Mouse (Mus musculus): Measurements from ENCODE around the gene Yipf6.
A peak's percentile ranks its signal among the peaks of the same experiment; 100 is the strongest.
"Not testable (repeated sequence)": the region's sequence is repeated elsewhere in the genome, so short reads cannot be mapped to it uniquely, and the experiment has no call there.

Gene Yipf6

DNA sequence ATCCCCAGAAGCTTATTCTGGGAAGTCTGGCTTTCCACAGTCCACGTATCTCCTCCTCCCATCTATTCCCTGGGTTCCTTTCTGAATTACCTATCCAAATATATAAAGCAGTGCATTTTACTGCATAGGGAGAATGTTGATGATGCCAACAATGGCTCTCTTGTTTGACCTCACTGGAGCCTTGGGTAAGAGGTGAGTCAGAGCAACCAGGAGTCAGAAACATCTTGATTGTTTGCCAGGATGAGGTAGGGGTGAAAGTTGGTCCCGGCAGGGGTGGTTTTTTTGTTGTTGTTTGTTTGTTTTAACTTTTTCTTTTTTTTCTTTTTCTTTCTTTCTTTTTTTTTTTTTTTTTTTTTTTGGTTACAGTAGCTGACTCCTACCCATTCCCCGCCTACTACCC, at the start of gene Yipf6:
Gene Yipf6, plus strand, starts transcription at position 216 of the 400 bp plus-strand sequence.
- no peak for DNase-seq

DNA sequence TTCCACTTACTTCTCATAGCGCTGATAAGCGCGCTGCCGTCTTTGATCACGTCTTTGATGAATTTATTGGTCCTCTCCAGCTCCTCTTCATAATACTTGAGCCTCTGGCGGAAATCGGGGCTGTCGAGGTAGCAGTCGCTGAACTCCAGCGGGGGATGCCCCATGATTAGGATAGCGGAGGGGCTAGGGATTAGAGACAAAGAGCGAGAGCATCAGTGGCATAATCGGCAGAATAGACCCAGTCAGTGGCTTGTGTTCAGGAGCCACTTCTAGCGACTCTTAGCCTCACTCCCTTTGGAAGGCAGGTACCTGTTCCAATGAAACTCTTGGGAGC, 46.1 kb upstream of the Yipf6 start:
- no peak for DNase-seq

DNA sequence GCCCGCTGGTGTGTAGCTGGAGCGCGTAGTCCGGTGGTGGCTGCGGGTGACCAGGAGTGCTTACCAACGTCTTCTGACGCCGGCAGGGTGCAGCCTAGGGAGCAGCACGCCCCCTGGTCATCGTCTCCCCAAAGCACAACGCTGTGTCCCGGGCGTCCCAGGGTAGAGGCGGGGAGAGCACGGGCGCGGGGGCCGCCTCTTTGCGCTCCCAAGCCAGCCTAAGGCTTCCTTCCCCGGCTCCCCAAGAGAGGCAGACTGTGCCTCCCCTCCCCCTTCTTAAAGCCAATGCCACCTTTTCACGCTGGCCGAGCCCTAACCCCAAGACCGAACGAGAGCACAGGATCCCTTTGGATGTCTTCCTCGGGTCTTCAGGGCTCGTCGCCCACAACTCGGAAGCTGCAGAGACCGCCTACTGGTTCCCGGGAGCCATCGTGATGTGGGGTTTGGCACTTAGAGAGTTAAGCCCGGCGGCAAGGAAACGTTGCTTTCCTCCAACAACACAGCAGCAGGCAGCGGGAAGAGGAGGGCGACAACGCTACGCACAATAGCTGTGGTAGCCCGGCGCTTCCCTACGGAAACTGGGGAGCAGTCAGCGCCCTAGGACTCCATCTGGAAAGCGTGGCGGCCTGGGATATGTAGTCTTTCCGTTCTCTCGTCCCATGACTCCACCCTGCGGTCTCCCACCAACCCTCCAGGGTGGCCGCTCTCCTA, 45.6 kb upstream of the Yipf6 start, which contains the start of gene Ophn1:
Gene Ophn1, minus strand, starts transcription at position 620 of the 711 bp plus-strand sequence.
- DNase-seq = peak in 1 of 2 experiments; percentile 2

DNA sequence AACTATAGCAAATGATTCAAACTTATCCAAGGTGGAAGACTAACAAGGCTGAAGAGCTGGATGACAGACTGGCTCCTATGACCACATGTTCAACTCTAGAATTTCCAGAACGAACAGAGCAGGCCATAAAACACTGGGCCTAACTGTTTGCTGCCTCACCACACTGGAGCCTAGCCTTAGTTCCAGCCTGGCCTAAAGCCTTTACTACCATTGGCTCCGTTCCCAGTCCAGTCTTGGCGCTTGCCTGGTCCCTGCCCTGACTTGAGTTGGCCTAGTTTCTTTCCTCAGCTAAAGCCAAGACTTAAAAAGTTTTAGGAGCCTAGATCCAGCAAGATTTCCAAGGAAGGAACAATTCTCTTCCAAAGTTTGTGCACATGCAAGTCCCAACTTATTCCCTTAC, 37.8 kb upstream of the Yipf6 start:
- no peak for DNase-seq

DNA sequence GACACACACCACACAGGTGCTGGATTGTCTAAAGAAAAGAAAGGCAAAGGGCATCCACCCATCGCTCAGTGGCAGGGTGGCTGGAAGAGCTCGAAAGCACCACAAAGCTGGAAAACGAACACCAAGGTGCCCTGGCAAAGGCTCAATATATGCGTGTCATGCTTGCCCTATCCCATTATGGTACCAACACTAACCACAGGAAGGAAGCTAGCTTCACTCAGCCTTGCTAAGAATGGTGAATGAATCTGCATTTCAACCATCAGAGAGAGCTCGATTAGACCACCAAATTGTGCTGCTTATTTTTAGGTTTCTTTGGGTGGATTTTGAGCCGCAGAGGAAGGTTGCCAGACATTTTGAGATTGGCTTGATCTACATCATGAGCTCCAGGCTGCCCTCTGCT, 31.9 kb upstream of the Yipf6 start:
- no peak for DNase-seq

DNA sequence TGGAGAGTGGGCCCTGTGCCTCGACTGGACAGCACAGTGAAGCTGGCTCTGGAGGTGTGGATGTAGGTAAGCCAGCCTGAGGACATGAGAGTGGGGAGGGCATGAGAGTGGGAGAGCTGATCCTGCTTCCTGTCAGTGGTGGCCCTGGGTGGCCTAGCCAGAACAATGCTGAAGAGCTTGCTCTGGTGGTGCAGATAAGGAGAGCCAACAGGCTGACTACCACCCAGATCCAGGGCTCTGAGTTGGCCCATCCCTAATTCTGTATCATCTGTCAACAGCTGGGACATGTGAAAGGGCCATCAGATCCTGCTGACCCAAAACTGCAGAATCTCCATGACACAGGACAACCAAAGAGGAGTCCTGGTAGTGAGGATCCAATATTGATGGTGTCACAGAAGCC, 27.2 kb upstream of the Yipf6 start:
- no peak for DNase-seq

DNA sequence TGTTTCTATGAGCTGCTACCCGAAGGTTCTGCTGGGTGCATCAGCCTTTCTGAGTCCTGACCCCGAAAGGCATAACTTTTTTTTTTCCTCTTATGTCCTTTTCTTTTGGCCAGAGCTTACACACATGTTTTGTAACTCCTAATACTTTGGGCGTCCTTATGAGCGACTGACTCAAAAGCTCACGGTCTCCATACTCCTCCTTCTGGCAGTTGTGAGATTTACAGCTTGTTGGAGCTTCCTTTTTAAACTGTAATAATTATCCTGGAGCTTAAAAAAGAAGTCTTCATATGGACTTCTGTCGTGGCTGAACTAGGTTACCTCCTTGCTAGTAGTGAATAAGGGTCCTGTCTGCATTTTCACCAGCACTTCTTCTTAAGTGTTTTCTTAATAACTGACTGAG, 16.7 kb upstream of the Yipf6 start:
- no peak for DNase-seq

DNA sequence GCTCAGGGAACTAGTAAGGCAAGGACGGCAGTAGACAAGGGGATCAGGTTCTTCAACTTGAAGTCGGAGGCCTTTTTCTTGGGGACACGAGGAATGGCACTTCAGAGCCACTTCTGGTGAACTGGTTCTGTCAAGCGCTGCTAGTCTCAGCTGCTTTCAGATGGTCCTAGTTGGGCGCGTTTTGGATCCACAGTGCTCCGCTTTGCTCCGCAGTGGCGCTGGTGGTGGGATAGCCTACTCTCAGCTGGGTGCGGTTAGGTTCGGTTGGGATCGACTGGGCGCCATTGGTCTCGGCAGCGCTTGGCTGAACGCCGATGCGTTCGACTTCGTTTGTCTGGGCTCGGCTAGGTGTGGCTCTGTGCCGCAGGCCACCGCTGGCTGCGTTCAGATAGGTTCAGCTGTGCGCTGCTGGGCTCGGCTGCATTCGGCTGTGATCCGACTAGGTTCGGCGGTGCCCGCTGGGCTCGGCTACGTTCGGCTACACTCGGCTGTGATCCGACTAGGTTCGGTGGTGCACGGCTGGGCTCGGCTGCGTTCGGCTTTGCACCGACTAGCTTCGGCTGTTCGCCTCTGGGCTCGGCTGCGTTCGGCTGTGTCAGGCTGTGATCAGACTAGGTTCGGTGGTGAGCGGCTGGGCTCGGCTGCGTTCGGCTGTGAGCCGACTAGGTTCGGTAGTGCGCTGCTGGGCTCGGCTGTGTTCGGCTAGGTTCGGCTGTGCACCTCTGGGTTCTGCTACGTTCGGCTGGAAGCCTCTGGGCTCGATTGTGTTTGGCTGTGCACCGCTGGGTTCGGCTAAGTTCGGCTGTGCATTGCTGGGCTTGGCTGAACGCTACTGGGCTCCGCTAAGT, 815 bp downstream of the Yipf6 start:
- peak; percentile 87 to 88 for DNase-seq

DNA sequence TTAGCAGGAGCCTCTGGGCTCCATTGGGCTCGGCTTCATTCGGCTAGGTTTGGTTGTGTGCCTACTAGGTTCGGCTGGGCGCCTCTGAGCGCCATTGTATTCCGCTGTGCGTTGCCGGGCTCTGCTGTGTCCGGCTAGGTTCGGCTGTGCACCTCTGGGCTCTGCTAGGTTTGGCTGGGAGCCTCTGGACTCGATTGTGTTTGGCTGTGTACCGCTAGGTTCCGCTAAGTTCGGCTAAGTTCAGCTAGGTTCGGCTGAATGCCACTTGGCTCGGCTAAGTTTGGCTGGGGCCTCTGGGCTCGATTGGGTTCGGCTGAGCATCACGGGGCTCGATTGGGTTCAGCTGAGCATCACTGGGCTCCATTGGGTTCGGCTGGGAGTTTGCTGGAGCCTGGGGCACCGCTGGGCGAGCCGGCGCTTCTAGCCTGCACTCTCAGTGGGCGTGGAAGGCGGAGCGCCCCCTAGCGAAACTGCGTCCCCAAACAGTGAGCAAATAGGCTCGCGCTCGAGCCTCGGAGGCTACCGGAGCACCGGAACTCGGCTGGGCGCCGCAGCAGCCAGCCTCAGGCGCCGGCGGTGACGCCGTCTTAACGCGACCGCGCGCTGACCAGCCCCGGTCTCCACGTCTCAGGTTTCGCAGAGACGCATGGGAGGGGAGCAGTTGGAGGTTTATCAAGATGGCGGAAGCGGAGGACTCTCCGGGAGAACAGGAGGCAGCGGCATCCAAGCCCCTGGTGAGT, 1.6 kb downstream of the Yipf6 start:
- peak; percentile 87 to 89 for DNase-seq

DNA sequence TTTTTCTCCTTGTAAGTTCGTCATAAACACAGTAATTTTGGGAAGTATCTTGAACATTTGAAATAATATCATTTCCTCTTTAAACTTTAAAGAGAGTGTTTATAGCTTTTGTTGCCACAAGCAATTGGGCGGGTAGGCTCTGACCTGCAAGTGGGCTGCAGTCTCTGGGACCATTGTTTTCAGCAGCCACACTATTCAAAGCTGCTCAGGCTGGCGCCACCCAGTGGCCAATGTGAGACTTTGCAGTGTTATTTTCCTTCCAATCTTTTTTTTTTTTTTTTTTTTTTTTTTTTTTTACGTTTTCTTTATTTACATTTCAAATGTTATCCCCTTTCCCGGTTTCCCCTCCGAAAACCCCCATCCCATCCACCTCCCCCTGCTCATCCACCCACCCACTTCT, 17.8 kb downstream of the Yipf6 start:
- peak in 1 of 2 experiments; percentile 4 for DNase-seq

DNA sequence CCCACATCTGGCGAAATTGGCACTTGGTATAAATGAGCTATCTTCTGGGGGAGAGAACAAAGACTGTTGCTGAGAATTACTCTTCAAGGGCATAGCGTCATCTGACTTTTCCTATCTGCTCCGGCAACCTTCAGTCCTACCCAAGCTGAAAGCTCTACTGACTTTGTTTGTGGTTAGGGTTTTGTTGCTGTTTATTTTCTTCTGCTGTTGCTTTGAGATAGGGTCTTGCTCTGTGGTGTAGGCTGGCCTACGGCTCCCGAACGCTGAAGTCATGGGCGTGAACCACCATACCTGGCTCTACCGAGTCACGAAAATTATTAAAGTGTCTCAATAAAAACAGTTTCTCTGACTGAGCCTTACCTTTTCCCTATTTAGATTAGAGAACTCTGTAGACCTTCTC, 22.2 kb downstream of the Yipf6 start:
- no peak for DNase-seq

DNA sequence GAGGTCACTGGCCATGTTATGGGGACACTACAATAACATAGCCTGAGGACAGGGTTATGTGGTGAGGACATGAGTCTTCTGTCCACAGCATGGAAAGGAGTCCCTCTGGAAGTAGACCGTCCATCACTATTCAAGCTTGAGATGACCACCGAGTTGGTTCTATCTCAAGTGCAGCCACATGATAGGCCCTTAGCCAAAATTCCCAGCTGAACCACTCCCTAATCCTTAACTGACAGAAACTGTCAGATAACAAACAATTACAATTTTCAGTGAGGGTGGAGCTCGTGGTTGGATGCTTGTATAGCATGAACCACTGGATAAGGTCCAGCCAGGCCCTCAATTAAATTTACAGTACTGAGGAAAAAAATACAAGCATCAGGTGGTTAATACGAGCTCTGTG, 22.9 kb downstream of the Yipf6 start:
- DNase-seq = no peak

DNA sequence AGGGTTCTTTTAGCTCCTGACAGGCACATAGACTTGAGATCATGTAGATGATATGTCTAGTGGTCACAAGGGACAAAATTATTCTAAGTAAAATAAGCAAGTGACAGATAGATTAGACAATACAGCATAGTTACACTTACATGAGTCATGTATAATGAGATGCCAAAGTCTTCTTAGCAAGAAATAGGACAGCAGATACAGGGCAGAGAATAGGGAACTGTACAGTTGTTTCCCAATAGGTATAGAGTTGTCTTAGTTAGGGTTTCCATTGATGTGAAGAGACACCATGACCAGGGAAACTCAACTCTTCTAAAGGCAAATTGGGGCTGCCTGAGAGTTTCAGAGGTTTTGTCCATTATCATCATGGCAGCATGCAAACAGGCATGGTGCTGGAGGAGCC, 27.6 kb downstream of the Yipf6 start:
- DNase-seq = no peak

DNA sequence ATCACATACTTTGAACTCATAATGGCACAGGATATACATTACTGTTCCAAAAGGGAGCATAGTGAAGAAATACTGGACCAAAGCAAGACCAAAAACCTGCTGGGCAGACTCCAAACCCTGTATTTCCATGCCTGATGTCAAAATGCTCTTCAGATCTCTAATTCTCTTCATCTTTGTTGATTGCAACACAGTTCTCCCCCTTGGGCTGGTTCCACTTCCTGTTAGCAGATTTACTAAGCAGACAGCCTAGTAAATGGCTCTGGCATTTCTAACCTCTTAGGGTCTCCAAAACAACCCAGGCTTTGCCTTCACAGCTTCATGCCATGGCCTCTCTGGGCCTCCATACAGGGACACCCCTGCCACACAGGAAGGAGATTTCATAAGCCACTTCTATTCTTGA, 28.4 kb downstream of the Yipf6 start:
- no peak for DNase-seq

DNA sequence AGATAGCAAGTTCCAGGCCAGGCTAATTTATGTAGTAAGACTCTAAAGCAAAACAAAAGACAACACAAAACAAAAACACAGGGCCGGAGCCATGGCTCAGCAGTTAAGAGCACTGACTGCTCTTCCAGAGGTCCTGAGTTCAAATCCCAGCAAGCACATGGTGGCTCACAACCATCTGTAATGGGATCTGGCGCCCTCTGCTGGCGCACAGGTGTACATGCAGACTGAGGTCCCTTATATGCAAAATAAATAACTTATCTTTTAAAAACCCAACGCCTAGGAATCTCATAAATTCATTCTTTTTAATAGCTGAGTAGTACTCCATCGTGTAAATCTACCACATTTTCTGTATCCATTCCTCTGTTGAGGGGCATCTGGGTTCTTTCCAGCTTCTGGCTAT, 50.5 kb downstream of the Yipf6 start:
- not testable (repeated sequence) for DNase-seq

DNA sequence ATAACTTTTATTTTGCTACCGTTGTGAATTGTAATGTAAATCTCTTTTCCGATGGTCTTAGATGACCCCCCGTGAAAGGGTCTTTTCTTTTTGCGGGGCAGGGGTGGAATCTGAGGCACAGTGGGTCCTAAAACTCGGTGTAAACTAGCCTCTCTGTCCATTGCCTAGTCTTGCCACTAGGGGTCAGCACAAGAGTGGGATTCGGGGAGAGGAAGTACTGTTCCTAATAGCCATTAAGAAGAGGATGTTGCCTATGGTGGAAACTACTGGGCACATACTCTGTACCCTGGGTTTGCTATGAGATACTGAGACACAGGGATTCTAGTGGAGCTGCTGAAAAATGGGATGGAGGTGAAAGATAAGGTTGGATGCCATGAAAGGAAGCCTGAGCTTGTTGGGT, 53.5 kb downstream of the Yipf6 start:
- peak in 1 of 2 experiments; percentile 24 for DNase-seq
